Mouse (Mus musculus): ENCODE measurements around the gene Erich4. TPM values are rescaled to one million over a fixed set of nuclear protein-coding genes. Genes with fewer than 3 reads are reported as not detected.
A peak's percentile ranks its signal among the peaks of the same experiment; 100 is the strongest.
"Not testable (repeated sequence)": the region's sequence is repeated elsewhere in the genome, so short reads cannot be mapped to it uniquely, and the experiment has no call there.

Erich4 gene
- total RNA-seq, 1 experiment from 2014 or later: not detected

DNA sequence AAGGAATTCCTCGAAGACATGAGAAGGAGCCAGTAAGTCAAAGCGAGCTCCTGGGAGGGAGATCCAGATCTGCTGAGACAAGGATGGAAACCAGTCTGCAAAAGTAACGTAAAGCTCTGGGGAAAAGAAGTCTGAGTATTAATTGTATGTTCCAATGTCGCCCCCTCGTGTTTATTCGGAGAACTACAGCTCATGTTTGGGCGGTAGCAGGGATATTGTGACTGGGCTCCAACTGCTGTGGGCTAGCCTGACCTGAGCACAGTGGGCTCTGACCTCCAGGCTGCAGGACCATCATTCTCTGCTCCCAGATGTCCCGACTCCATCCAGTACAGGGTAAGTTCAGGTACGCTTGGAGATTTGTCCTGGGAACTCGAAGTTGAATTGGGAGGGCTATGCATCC is 16.0 kb downstream of the Erich4 start:
- peak; percentile 92 for ATAC-seq (replicated peaks; ENCODE audit: insufficient number of reproducible peaks, low FRiP score, low TSS enrichment, poor library complexity, severe bottlenecking)

DNA sequence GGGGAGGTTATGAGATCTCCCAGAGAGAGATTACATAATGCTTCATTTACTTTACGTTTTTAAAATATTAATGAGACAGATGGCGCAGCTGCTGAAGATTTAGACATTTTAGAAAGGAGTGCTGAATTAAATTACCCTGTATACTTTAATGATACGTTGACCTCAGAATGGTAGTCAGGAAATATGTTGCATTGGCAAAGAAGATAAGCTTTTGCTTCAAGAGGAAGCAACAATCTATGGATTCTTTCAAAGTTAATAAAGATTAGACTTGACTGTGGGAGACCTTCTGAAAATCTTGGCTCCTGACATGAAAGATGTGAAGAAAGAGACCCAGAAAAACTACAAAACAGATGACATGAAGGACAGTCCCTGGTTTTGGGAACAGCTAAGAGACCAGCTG is 21.8 kb downstream of the Erich4 start:
- ATAC-seq (replicated peaks; ENCODE audit: insufficient number of reproducible peaks, low FRiP score, low TSS enrichment, poor library complexity, severe bottlenecking): no peak

DNA sequence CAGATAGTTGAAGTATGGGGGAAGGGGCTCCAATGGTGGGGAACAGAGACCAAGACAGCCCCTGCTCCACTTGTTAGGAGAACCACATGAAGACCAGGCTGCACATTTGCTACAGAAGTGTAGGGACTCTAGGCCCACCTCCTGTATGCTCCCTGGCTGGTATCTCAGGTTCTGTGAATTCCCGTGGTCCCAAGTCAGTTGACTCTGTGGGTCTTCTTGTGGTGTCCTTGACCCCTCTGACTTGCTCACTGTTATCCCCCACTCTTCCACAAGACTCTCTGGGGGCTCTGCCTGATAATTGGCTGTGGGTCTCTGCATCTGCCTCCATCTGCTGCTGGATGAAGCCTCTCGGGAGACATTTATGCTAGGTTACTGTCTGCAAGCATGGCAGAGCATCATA is 24.5 kb downstream of the Erich4 start:
- ATAC-seq (replicated peaks; ENCODE audit: insufficient number of reproducible peaks, low FRiP score, low TSS enrichment, poor library complexity, severe bottlenecking): no peak

DNA sequence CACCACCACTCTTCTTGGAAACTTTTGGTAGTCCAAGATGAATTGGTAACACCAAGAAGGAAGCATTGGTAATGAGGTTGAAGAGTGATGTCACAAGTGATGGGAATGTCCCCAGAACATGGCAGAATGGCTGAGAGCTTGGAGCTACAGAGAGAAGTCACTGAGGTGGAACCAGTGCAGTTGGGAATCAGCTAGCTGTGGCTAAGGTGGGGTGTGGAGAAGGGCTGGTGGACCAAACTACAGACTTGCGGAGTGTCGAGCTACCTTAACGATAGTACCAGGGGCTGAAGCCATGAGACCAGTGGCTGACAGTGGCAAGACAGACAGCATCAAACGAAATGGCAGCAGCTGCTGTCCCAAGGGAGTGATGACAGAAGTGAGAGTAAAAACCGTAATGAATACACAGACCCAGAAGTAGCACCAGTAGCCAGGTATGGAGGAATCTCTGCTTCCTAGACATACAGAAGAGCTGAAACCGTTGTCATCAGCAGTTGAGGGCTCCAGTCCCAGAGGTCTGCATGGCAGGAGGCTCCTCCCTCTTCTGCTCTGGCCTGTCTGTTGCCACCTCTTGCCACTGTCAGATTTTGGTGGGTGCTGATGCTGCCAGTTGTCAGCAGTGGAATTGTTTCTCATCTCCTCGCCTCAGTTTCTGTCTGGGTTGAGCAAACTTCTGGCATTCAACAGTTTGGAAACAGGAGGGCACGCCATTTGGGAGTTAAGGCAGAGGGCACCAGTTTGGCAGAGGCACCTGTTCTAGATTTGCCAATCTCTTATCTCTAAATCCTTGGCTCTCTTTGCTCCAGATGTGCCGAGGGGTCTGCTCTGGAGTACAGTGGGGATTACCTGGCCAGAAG is 30.1 kb downstream of the Erich4 start:
- ATAC-seq (replicated peaks; ENCODE audit: insufficient number of reproducible peaks, low FRiP score, low TSS enrichment, poor library complexity, severe bottlenecking): no peak

DNA sequence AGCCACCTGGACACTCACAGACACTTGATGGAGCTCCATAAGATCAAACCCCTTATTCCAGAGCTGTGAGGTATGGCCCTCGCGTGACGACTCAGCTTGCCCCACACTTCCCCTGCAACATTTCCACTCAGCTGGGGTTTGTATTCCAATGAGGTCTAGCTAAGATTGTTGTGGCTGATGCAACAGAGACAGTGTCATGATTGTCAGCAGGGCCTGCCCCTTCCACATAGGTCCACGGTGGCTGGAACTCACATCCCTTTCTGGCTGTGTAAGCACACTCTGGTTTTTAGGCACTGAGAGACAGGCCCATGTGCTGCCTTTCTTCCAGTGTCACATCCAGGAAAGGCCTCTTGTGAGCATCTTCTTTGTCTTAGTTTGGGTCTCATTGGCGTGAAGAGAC is 31.0 kb downstream of the Erich4 start:
- no peak for ATAC-seq (replicated peaks; ENCODE audit: insufficient number of reproducible peaks, low FRiP score, low TSS enrichment, poor library complexity, severe bottlenecking)

GRCm38 (mm10) chr7:25582301-25582810 is 33.3 kb downstream of the Erich4 start:
- no peak for ATAC-seq (replicated peaks; ENCODE audit: insufficient number of reproducible peaks, low FRiP score, low TSS enrichment, poor library complexity, severe bottlenecking)

DNA sequence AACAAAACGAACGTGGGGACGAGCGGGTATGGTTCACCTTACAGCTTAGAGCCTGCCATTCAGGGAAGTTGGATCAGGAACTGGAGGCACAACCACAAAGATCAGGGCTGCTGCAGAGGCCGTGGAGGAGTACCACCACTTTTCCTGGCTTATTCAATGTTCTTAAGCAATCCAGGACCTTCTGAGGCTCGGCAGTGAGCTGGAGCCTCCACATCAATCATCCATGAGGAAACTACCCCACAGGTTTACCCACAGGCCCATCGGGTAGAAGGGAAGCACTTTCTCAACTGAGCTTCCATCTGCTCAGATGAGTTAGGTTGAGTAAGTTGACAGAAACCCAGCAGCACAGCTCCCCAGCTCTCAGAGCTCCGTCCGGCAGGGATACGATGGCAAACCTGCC is 36.3 kb downstream of the Erich4 start:
- no peak for ATAC-seq (replicated peaks; ENCODE audit: insufficient number of reproducible peaks, low FRiP score, low TSS enrichment, poor library complexity, severe bottlenecking)

DNA sequence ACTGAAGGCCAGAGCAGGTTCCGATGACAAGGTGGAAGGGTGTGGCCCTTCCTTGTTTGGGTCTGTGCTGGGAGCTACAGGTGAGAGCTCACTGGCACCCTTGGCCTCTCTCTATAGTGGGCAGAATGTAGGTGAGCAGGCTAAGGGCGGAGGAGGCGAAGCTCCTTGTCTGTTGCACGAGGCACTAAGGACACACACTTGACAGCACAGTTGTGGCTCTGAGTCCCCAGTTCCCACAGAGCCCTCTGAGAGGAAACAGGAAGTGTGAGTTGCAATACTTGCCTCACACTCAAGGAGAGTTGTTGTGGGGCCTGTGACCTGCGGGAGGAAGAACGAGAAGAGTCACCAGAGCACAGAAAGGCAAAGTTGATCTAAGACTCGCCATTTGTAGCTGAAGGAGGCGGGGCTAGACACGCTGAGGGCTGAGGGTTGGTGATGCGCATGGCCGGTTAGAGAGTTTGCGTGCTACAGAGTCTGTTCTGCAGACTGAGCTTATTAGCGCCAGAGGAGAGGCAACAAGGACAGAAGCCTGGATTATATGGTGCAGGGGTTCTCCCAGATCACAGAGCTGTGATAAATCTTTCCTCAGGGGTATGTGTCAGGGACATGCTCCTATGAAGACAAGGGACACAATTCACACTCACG is 38.8 kb downstream of the Erich4 start:
- ATAC-seq (replicated peaks; ENCODE audit: insufficient number of reproducible peaks, low FRiP score, low TSS enrichment, poor library complexity, severe bottlenecking): peak; percentile 99

DNA sequence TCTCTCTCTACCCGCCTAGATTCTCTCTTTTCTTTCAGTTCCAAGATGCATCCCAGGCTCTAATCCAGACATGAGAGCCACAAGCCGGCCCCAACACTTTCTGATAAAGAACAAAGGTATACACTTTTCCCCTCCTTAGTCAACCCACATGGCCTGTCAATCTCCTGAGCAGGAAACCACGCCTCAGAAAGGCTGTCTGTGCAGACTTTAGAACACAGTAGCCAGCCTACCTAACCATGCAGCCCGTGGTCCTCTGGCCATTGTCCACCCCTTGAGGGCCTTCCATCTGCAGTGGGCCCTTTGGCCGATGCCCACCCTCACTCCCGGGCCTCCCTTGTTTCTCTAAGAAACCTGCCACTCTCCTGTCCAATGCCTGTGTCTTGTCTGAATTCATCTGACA is 39.4 kb downstream of the Erich4 start:
- ATAC-seq (replicated peaks; ENCODE audit: insufficient number of reproducible peaks, low FRiP score, low TSS enrichment, poor library complexity, severe bottlenecking): not testable (repeated sequence)

- ATAC-seq (replicated peaks; ENCODE audit: insufficient number of reproducible peaks, low FRiP score, low TSS enrichment, poor library complexity, severe bottlenecking): no peak
Measured at GRCm38 (mm10) chr7:25575870-25576269, 39.8 kb downstream of the Erich4 start.

GRCm38 (mm10) chr7:25575105-25575504 is 40.6 kb downstream of the Erich4 start:
- ATAC-seq (replicated peaks; ENCODE audit: insufficient number of reproducible peaks, low FRiP score, low TSS enrichment, poor library complexity, severe bottlenecking): no peak

GRCm38 (mm10) chr7:25573806-25574205 is 41.9 kb downstream of the Erich4 start:
- ATAC-seq (replicated peaks; ENCODE audit: insufficient number of reproducible peaks, low FRiP score, low TSS enrichment, poor library complexity, severe bottlenecking): not testable (repeated sequence)

DNA sequence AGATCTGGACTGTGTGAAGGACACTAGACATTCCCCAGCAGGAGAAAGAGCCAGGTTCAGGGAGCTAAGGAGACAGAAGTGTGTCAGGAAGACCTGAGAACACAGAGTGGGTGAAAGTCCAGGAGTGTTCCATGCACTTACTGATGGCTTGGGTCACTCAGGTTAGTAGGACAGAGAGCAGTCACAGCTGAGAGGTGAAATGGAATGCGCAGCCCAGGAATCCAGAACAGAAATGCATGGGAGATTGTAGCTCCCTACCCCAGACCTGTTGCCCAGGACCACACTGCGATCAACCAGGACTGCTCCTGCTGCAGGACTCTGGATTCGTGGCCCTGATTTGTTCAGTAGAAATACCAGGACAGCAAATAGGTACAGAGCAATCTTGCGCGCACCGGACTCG is 47.0 kb downstream of the Erich4 start:
- no peak for ATAC-seq (replicated peaks; ENCODE audit: insufficient number of reproducible peaks, low FRiP score, low TSS enrichment, poor library complexity, severe bottlenecking)

Other genes with a start within 250 kb of the Erich4 start
- gene Cnfn, start 246.2 kb downstream of the Erich4 start, total RNA-seq (2017): not detected in 3 replicates
- gene Lipe, start 217.2 kb downstream of the Erich4 start, total RNA-seq (2017): 19.5 to 19.9 TPM (median 19.7 TPM) in 3 replicates
- not detected in 3 replicates for gene Cxcl17, start 203.0 kb downstream of the Erich4 start, total RNA-seq (2017)
- gene Ceacam1, start 138.3 kb downstream of the Erich4 start, total RNA-seq (2017): 207 to 253 TPM (median 236 TPM) in 3 replicates
- 0.78 TPM in 1 of 3 replicates, not detected in the others for gene Ceacam2, start 76.0 kb downstream of the Erich4 start, total RNA-seq (2017)
- gene Dmac2, start 3.5 kb upstream of the Erich4 start, total RNA-seq (2017): 37.9 to 60.2 TPM (median 48.5 TPM) in 3 replicates
- gene B3gnt8, start 10.8 kb upstream of the Erich4 start, total RNA-seq (2017): 3.4 to 9.2 TPM (median 5.4 TPM) in 3 replicates
- 21.4 to 28.0 TPM (median 26.7 TPM) in 3 replicates for gene Bckdha, start 43.1 kb upstream of the Erich4 start, total RNA-seq (2017)
- gene Exosc5, start 43.3 kb upstream of the Erich4 start, total RNA-seq (2017): 20.9 to 26.6 TPM (median 23.0 TPM) in 3 replicates
- 0.29 to 1.2 TPM (median 0.96 TPM) in 3 replicates for gene Tmem91, start 59.3 kb upstream of the Erich4 start, total RNA-seq (2017)
- gene B9d2, start 64.9 kb upstream of the Erich4 start, total RNA-seq (2017): 29.3 to 50.4 TPM (median 44.2 TPM) in 3 replicates
- gene Tgfb1, start 71.1 kb upstream of the Erich4 start, total RNA-seq (2017): 59.4 to 115 TPM (median 71.4 TPM) in 3 replicates
- gene Ccdc97, start 103.2 kb upstream of the Erich4 start, total RNA-seq (2017): 33.9 to 38.4 TPM (median 36.5 TPM) in 3 replicates
- 116 to 171 TPM (median 131 TPM) in 3 replicates for gene Hnrnpul1, start 138.9 kb upstream of the Erich4 start, total RNA-seq (2017)
- gene Axl, start 172.8 kb upstream of the Erich4 start, total RNA-seq (2017): 4.9 to 6.4 TPM (median 5.8 TPM) in 3 replicates
- not detected in 3 replicates for gene Cyp2s1, start 201.0 kb upstream of the Erich4 start, total RNA-seq (2017)